Mouse (Mus musculus) hindbrain, embryonic 13.5 days (tissue): ENCODE results near the gene Sdc4. TPM values are rescaled to one million over a fixed set of nuclear protein-coding genes. Genes with fewer than 3 reads are reported as not detected.

Source experiments
- ATAC-seq: fragments of 200-750 bp; cut with Nextera tagmentation; 2 replicates; pipeline ENCODE4 v1.8.0; 2017; ENCODE audit warnings: moderate TSS enrichment; ENCODE audit not compliant: low FRiP score
- H3K27ac ChIP-seq: fragments of 300-500 bp; sonication (generic); 2 replicates; pipeline ENCODE4 v1.5.1; 2015; ENCODE audit warnings: inconsistent platforms, mild to moderate bottlenecking, moderate library complexity
- H3K27me3 ChIP-seq: fragments of 300-500 bp; sonication (generic); 2 replicates; pipeline ENCODE4 v1.6.1; 2015; ENCODE audit warnings: mild to moderate bottlenecking, inconsistent platforms
- H3K36me3 ChIP-seq: fragments of 300-500 bp; sonication (generic); 2 replicates; pipeline ENCODE4 v1.6.1; 2015; ENCODE audit warnings: mild to moderate bottlenecking, inconsistent platforms
- H3K4me1 ChIP-seq: fragments of 300-500 bp; sonication (generic); replicated peaks from 2 replicates; pipeline ENCODE4 v1.6.1; 2015; ENCODE audit warnings: inconsistent platforms
- H3K4me2 ChIP-seq: fragments of 300-500 bp; sonication (generic); 2 replicates; pipeline ENCODE4 v1.6.1; 2015; ENCODE audit warnings: inconsistent platforms, mild to moderate bottlenecking, moderate library complexity
- H3K4me3 ChIP-seq: fragments of 300-500 bp; sonication (generic); 2 replicates; pipeline ENCODE4 v1.5.1; 2015; ENCODE audit warnings: mild to moderate bottlenecking, inconsistent platforms
- H3K9ac ChIP-seq: fragments of 300-500 bp; sonication (generic); 2 replicates; pipeline ENCODE4 v1.6.1; 2015; ENCODE audit warnings: mild to moderate bottlenecking, inconsistent platforms
- H3K9me3 ChIP-seq: fragments of 300-500 bp; sonication (generic); 2 replicates; pipeline ENCODE4 v1.6.1; 2016; ENCODE audit warnings: inconsistent platforms
- WGBS: fragments of 180-500 bp; shearing (Covaris S2); methylation state at CpG from one replicate; pipeline ENCODE4 v1.1.7; 2015; 5-methylcytosine and 5-hydroxymethylcytosine counted together
- polyA plus RNA-seq: library from polyadenylated mRNA; unstranded; fragments of >200 nt; fragmentation: Nextera tagmentation; extraction: Ambion mirVana; gene quantifications from 2 replicates; pipeline ENCODE4 v1.2.1, GENCODE M21; 2015

The Sdc4 gene
- polyA plus RNA-seq, 1 experiment from 2014 or later = 9.0 TPM

- peaks cover 100% of the 10 kb centered on the region for H3K27me3 ChIP-seq
- H3K9ac ChIP-seq = no peak overlapping the region
- no peak overlapping the region for H3K4me2 ChIP-seq
- peaks cover 31% of the 10 kb centered on the region for H3K4me1 ChIP-seq
- no peaks in the 10 kb centered on the region for H3K9me3 ChIP-seq
- ATAC-seq = no peak
- H3K4me3 ChIP-seq = no peak overlapping the region
- H3K36me3 ChIP-seq = no peaks in the 10 kb centered on the region
- WGBS = 54% methylated on average over 5 of the region's 5 CpGs
- H3K27ac ChIP-seq = no peak overlapping the region
These were observed 38.2 kb downstream of the Sdc4 start for GRCm38 (mm10) chr2:164405519-164405918.

- Histone ChIP-seq H3K9ac (peak within 1 kb of the TSS; percentile 63), H3K36me3 (no peaks in the 10 kb centered on the region), H3K27ac (no peak within 1 kb of the TSS), H3K4me3 (peak within 1 kb of the TSS; percentile 36), H3K4me1 (peaks cover 35% of the 10 kb centered on the region), H3K27me3 (peaks cover 100% of the 10 kb centered on the region), H3K9me3 (no peaks in the 10 kb centered on the region), H3K4me2 (peak within 1 kb of the TSS; percentile 64)
- no peak for ATAC-seq
- WGBS = 6% methylated on average over 9 of the region's 9 CpGs
These were observed 38.6 kb downstream of the Sdc4 start, which contains the start of gene Matn4 for GRCm38 (mm10) chr2:164405060-164405459. Gene Matn4 (minus strand): TSS chr2:164405160.

GRCm38 (mm10) chr2:164404082-164404990 lies 39.4 kb downstream of the Sdc4 start:
- Histone ChIP-seq H3K4me2 (peak overlapping the region; percentile 64), H3K27me3 (peaks cover 100% of the 10 kb centered on the region), H3K4me3 (peak overlapping the region; percentile 36), H3K36me3 (no peaks in the 10 kb centered on the region), H3K9ac (peak overlapping the region; percentile 63), H3K4me1 (peaks cover 35% of the 10 kb centered on the region), H3K9me3 (no peaks in the 10 kb centered on the region), H3K27ac (no peak overlapping the region)
- WGBS = under 1% methylated on average over 49 of the region's 49 CpGs
- no peak for ATAC-seq

- H3K4me2 ChIP-seq = 0 out of 2 replicates have a peak overlapping the region, but pooled peaks have one; percentile 64
- peak overlapping the region; percentile 63; the same call in 1 of the 2 replicates for H3K9ac ChIP-seq
- H3K27me3 ChIP-seq = peaks cover 100% of the 10 kb centered on the region
- H3K9me3 ChIP-seq = no peaks in the 10 kb centered on the region
- peak overlapping the region; percentile 9; the same call in 1 of the 2 replicates for H3K4me3 ChIP-seq
- no peak overlapping the region for H3K27ac ChIP-seq
- ATAC-seq = no peak
- H3K4me1 ChIP-seq = peaks cover 35% of the 10 kb centered on the region
- WGBS = 11% methylated on average over 14 of the region's 14 CpGs
- no peaks in the 10 kb centered on the region for H3K36me3 ChIP-seq
These were observed 40.1 kb downstream of the Sdc4 start for GRCm38 (mm10) chr2:164403396-164404081.

GRCm38 (mm10) chr2:164402906-164403305 lies 40.8 kb downstream of the Sdc4 start, which contains the start of gene Rbpjl:
Gene Rbpjl (plus strand): TSS chr2:164403141.
- 4% methylated on average over 17 of the region's 17 CpGs for WGBS
- no peaks in the 10 kb centered on the region for H3K36me3 ChIP-seq
- peaks cover 34% of the 10 kb centered on the region for H3K4me1 ChIP-seq
- peaks cover 3% of the 10 kb centered on the region; the same call in 1 of the 2 replicates for H3K9me3 ChIP-seq
- peaks cover 93% of the 10 kb centered on the region for H3K27me3 ChIP-seq
- H3K4me3 ChIP-seq = peak within 1 kb of the TSS; percentile 9; the same call in 1 of the 2 replicates
- H3K27ac ChIP-seq = no peak within 1 kb of the TSS
- ATAC-seq = no peak
- H3K4me2 ChIP-seq = 0 out of 2 replicates have a peak within 1 kb of the TSS, but pooled peaks have one; percentile 64
- H3K9ac ChIP-seq = peak within 1 kb of the TSS; percentile 63; the same call in 1 of the 2 replicates

- Histone ChIP-seq H3K4me1 (peaks cover 14% of the 10 kb centered on the region), H3K27ac (no peak overlapping the region), H3K36me3 (no peaks in the 10 kb centered on the region), H3K9ac (no peak overlapping the region), H3K4me3 (no peak overlapping the region), H3K27me3 (peaks cover 52% of the 10 kb centered on the region), H3K4me2 (no peak overlapping the region), H3K9me3 (peaks cover 5% of the 10 kb centered on the region; the same call in 1 of the 2 replicates)
- WGBS = 76% methylated on average over 12 of the region's 12 CpGs
- no peak for ATAC-seq
These were observed 46.8 kb downstream of the Sdc4 start for GRCm38 (mm10) chr2:164396911-164397310.

- no peak for ATAC-seq
- Histone ChIP-seq H3K27ac (no peak overlapping the region), H3K4me2 (no peak overlapping the region), H3K4me1 (peaks cover 10% of the 10 kb centered on the region), H3K9ac (no peak overlapping the region), H3K4me3 (no peak overlapping the region), H3K27me3 (peaks cover 48% of the 10 kb centered on the region), H3K36me3 (no peaks in the 10 kb centered on the region), H3K9me3 (peaks cover 5% of the 10 kb centered on the region; the same call in 1 of the 2 replicates)
- 92% methylated on average over 7 of the region's 7 CpGs for WGBS
These were observed 47.6 kb downstream of the Sdc4 start for GRCm38 (mm10) chr2:164396076-164396475.

- H3K27ac ChIP-seq = no peak overlapping the region
- H3K27me3 ChIP-seq = peaks cover 45% of the 10 kb centered on the region
- peaks cover 11% of the 10 kb centered on the region for H3K4me1 ChIP-seq
- H3K4me3 ChIP-seq = no peak overlapping the region
- H3K36me3 ChIP-seq = no peaks in the 10 kb centered on the region
- no peak for ATAC-seq
- peaks cover 5% of the 10 kb centered on the region; the same call in 1 of the 2 replicates for H3K9me3 ChIP-seq
- H3K9ac ChIP-seq = no peak overlapping the region
- H3K4me2 ChIP-seq = no peak overlapping the region
- 82% methylated on average over 29 of the region's 29 CpGs for WGBS
These were observed 50.6 kb downstream of the Sdc4 start for GRCm38 (mm10) chr2:164393126-164393525.

- H3K9ac ChIP-seq = peak overlapping the region; percentile 65
- H3K27ac ChIP-seq = peak overlapping the region; percentile 71
- no peaks in the 10 kb centered on the region for H3K9me3 ChIP-seq
- under 1% methylated on average over 22 of the region's 30 CpGs for WGBS
- ATAC-seq = peak; percentile 47
- no peaks in the 10 kb centered on the region for H3K36me3 ChIP-seq
- peak overlapping the region; percentile 68 for H3K4me2 ChIP-seq
- H3K4me1 ChIP-seq = peaks cover 26% of the 10 kb centered on the region
- H3K4me3 ChIP-seq = peak overlapping the region; percentile 50
- peaks cover 48% of the 10 kb centered on the region for H3K27me3 ChIP-seq
These were observed 54.2 kb downstream of the Sdc4 start for GRCm38 (mm10) chr2:164389499-164389898.

- peak; percentile 55; the same call in 1 of the 2 replicates for ATAC-seq
- peak within 1 kb of the TSS; percentile 68 for H3K4me2 ChIP-seq
- H3K4me3 ChIP-seq = peak within 1 kb of the TSS; percentile 50
- peaks cover 26% of the 10 kb centered on the region for H3K4me1 ChIP-seq
- under 1% methylated on average over 17 of the region's 17 CpGs for WGBS
- H3K9ac ChIP-seq = peak within 1 kb of the TSS; percentile 65
- H3K9me3 ChIP-seq = no peaks in the 10 kb centered on the region
- peaks cover 48% of the 10 kb centered on the region for H3K27me3 ChIP-seq
- no peaks in the 10 kb centered on the region for H3K36me3 ChIP-seq
- peak within 1 kb of the TSS; percentile 71 for H3K27ac ChIP-seq
These were observed 54.7 kb downstream of the Sdc4 start, which contains the start of gene Slpi for GRCm38 (mm10) chr2:164389020-164389419. Gene Slpi (minus strand): TSS chr2:164389095.

GRCm38 (mm10) chr2:164386953-164387352 lies 56.7 kb downstream of the Sdc4 start:
- ATAC-seq = no peak
- H3K9me3 ChIP-seq = no peaks in the 10 kb centered on the region
- no peak overlapping the region for H3K27ac ChIP-seq
- 20% methylated on average over 8 of the region's 8 CpGs for WGBS
- peaks cover 26% of the 10 kb centered on the region for H3K4me1 ChIP-seq
- H3K27me3 ChIP-seq = peaks cover 40% of the 10 kb centered on the region
- H3K36me3 ChIP-seq = no peaks in the 10 kb centered on the region
- no peak overlapping the region for H3K9ac ChIP-seq
- H3K4me3 ChIP-seq = no peak overlapping the region
- H3K4me2 ChIP-seq = no peak overlapping the region
